Mouse (Mus musculus): ENCODE data around the gene Egfl8. TPM values are rescaled to one million over a fixed set of nuclear protein-coding genes. Genes with fewer than 3 reads are reported as not detected.

Egfl8 gene
- polyA plus RNA-seq, 1 experiment from 2014 or later, result 4.4 TPM

DNA sequence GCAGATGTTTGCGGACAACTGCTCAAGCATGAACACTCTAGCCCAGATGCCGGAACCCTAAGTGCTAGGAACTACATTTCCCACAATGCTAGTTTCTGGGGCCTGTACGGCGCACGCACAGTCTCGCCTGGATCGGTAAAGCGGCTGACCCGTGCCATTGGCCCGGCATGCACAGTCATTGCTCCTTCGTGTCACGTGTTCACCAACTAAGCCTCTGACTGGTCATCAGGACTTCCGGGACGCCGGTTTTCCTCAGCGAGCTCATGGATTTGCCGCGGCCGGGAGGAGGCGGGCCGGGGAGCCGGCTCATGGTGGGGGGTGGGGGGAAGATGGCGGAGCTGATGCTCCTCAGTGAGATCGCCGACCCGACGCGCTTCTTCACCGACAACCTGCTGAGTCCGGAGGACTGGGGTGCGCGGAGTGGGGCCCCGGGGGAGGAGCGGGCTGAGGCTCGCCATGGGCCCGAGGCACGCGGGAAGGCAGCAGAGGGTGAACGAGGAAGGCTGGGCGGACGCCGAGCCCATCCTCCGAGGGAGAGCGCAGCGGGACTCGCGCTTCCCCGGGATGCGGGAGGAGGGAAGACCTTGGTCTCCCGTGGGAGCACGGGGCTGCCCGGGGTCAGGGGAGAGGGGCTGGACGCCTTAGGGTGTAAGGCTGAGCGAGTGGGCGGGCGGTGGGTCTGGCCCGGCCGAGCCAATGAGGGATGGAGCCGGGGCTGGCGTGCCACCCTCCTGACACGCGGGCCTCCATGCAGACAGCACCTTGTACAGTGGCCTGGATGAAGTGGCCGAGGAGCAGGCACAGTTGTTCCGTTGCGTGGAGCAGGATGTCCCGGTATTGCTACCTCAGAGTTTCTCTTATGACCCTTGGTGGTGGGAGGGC is 31.4 kb upstream of the Egfl8 start, which contains the start of gene Atf6b:
TSS of gene Atf6b (plus strand) at position 241 of the 882 bp plus-strand sequence.
- Histone ChIP-seq H3K4me3 (ENCODE audit: low read depth, low read length) (peak within 1 kb of the TSS; percentile 95), H3K27ac (replicated peaks) (peak within 1 kb of the TSS; percentile 83), H3K4me2 (replicated peaks; ENCODE audit: low read depth) (peak within 1 kb of the TSS; percentile 77), H3K27me3 (ENCODE audit: control insufficient read depth, insufficient read depth, low read length) (no peaks in the 10 kb centered on the region), H3K4me1 (replicated peaks; ENCODE audit: control insufficient read depth, insufficient read depth) (no peaks in the 10 kb centered on the region; the same call in 1 of the 2 replicates), H3K9ac (ENCODE audit: low read length) (peak within 1 kb of the TSS; percentile 87), H3K9me3 (ENCODE audit: control insufficient read depth, low read length) (no peaks in the 10 kb centered on the region), H3K36me3 (ENCODE audit: control insufficient read depth, insufficient read depth, low read length) (peaks cover 6% of the 10 kb centered on the region)
- under 1% methylated on average over 59 of the region's 66 CpGs for WGBS
- DNase-seq (ENCODE audit: low spot score) (peak; percentile 96), ATAC-seq (ENCODE audit: low FRiP score, low TSS enrichment) (peak; percentile 96)
- no peak; the same call in 1 of the 2 replicates for TF ChIP-seq CTCF (IDR thresholded peaks at IDR 0.05; ENCODE audit: low read depth)
- TF ChIP-seq EP300 (optimal IDR thresholded peaks at IDR 0.05), result no peak

DNA sequence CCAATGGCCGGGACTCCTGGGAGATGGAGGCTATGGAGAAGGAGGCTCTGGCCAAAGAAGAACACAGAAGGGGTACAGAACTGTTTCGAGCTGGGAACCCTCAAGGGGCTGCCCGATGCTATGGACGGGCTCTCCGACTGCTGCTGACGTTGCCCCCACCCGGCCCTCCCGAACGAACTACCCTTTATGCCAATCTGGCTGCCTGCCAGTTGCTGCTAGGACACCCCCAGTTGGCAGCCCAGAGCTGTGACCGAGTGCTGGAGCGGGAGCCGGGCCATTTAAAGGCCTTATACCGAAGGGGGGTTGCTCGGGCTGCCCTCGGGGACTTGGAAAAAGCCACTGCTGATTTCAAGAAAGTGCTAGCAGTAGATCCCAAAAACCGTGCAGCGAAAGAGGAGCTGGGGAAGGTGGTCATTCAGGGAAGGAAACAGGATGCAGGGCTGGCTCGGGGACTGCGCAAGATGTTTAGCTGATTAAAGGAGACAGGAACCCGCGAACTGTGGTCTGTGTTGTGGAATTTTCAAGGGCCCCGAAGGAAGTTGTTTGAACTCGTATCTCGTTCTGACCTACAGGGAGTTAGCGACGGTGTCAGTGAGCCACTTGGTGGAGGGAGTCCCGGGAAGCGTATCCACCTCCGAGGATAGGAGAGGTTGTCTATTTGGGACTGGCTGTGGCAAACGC is 30.2 kb upstream of the Egfl8 start:
- 85% methylated on average over 30 of the region's 30 CpGs for WGBS
- H3K27me3 ChIP-seq (ENCODE audit: control insufficient read depth, insufficient read depth, low read length), result no peaks in the 10 kb centered on the region

GRCm38 (mm10) chr17:34645256-34645829 is 29.6 kb upstream of the Egfl8 start:
- DNase-seq (ENCODE audit: low spot score) (no peak), ATAC-seq (ENCODE audit: low FRiP score, low TSS enrichment) (no peak)
- WGBS, result 38% methylated on average over 10 of the region's 10 CpGs
- H3K27ac ChIP-seq (replicated peaks), result no peak overlapping the region
- no peaks in the 10 kb centered on the region for H3K27me3 ChIP-seq (ENCODE audit: control insufficient read depth, insufficient read depth, low read length)
- H3K36me3 ChIP-seq (ENCODE audit: control insufficient read depth, insufficient read depth, low read length), result no peaks in the 10 kb centered on the region; the same call in 1 of the 2 replicates
- peak overlapping the region; percentile 63 for H3K9ac ChIP-seq (ENCODE audit: low read length)
- no peak for TF ChIP-seq EP300 (optimal IDR thresholded peaks at IDR 0.05)
- no peak for TF ChIP-seq CTCF (IDR thresholded peaks at IDR 0.05; ENCODE audit: low read depth)
- H3K4me3 ChIP-seq (ENCODE audit: low read depth, low read length), result peak overlapping the region; percentile 53
- no peaks in the 10 kb centered on the region for H3K9me3 ChIP-seq (ENCODE audit: control insufficient read depth, low read length)
- peak overlapping the region; percentile 83 for H3K4me2 ChIP-seq (replicated peaks; ENCODE audit: low read depth)
- no peaks in the 10 kb centered on the region; the same call in 1 of the 2 replicates for H3K4me1 ChIP-seq (replicated peaks; ENCODE audit: control insufficient read depth, insufficient read depth)

More for the DNA sequence above, 30.2 kb upstream of the Egfl8 start:
- H3K4me3 ChIP-seq (ENCODE audit: low read depth, low read length), result no peak overlapping the region
- H3K36me3 ChIP-seq (ENCODE audit: control insufficient read depth, insufficient read depth, low read length), result peaks cover 5% of the 10 kb centered on the region
- H3K27ac ChIP-seq (replicated peaks), result no peak overlapping the region; the same call in 1 of the 2 replicates
- H3K4me2 ChIP-seq (replicated peaks; ENCODE audit: low read depth), result peak overlapping the region; percentile 83; the same call in 1 of the 2 replicates
- no peak for DNase-seq (ENCODE audit: low spot score)
- H3K9me3 ChIP-seq (ENCODE audit: control insufficient read depth, low read length), result no peaks in the 10 kb centered on the region
- H3K9ac ChIP-seq (ENCODE audit: low read length), result no peak overlapping the region
- no peaks in the 10 kb centered on the region; the same call in 1 of the 2 replicates for H3K4me1 ChIP-seq (replicated peaks; ENCODE audit: control insufficient read depth, insufficient read depth)
- TF ChIP-seq CTCF (IDR thresholded peaks at IDR 0.05; ENCODE audit: low read depth), result no peak
- no peak for TF ChIP-seq EP300 (optimal IDR thresholded peaks at IDR 0.05)
- no peak for ATAC-seq (ENCODE audit: low FRiP score, low TSS enrichment)

- Histone ChIP-seq H3K9ac (ENCODE audit: low read length) (peak within 1 kb of the TSS; percentile 63), H3K4me1 (replicated peaks; ENCODE audit: control insufficient read depth, insufficient read depth) (no peaks in the 10 kb centered on the region; the same call in 1 of the 2 replicates), H3K4me2 (replicated peaks; ENCODE audit: low read depth) (peak within 1 kb of the TSS; percentile 83), H3K9me3 (ENCODE audit: control insufficient read depth, low read length) (no peaks in the 10 kb centered on the region), H3K27me3 (ENCODE audit: control insufficient read depth, insufficient read depth, low read length) (no peaks in the 10 kb centered on the region), H3K36me3 (ENCODE audit: control insufficient read depth, insufficient read depth, low read length) (no peaks in the 10 kb centered on the region), H3K27ac (replicated peaks) (peak within 1 kb of the TSS; percentile 82), H3K4me3 (ENCODE audit: low read depth, low read length) (peak within 1 kb of the TSS; percentile 53)
- no peak for TF ChIP-seq CTCF (IDR thresholded peaks at IDR 0.05; ENCODE audit: low read depth)
- no peak for TF ChIP-seq EP300 (optimal IDR thresholded peaks at IDR 0.05)
- peak; percentile 95 for DNase-seq (ENCODE audit: low spot score)
- ATAC-seq (ENCODE audit: low FRiP score, low TSS enrichment), result peak; percentile 82
- under 1% methylated on average over 16 of the region's 16 CpGs for WGBS
Measured at GRCm38 (mm10) chr17:34644608-34645007, 28.8 kb upstream of the Egfl8 start, which contains the start of gene Fkbpl. Fkbpl (plus strand) TSS chr17:34644764.

GRCm38 (mm10) chr17:34643944-34644343 is 28.2 kb upstream of the Egfl8 start:
- WGBS, result 59% methylated on average over 10 of the region's 10 CpGs

More at GRCm38 (mm10) chr17:34643944-34644343, 28.2 kb upstream of the Egfl8 start:
- H3K4me1 ChIP-seq (replicated peaks; ENCODE audit: control insufficient read depth, insufficient read depth), result no peaks in the 10 kb centered on the region; the same call in 1 of the 2 replicates
- H3K27ac ChIP-seq (replicated peaks), result peak overlapping the region; percentile 46; the same call in 1 of the 2 replicates
- TF ChIP-seq EP300 (optimal IDR thresholded peaks at IDR 0.05), result no peak
- no peak for TF ChIP-seq CTCF (IDR thresholded peaks at IDR 0.05; ENCODE audit: low read depth)
- no peaks in the 10 kb centered on the region for H3K36me3 ChIP-seq (ENCODE audit: control insufficient read depth, insufficient read depth, low read length)
- H3K4me2 ChIP-seq (replicated peaks; ENCODE audit: low read depth), result no peak overlapping the region
- ATAC-seq (ENCODE audit: low FRiP score, low TSS enrichment) (no peak), DNase-seq (ENCODE audit: low spot score) (peak; percentile 59)
- no peak overlapping the region for H3K4me3 ChIP-seq (ENCODE audit: low read depth, low read length)
- H3K9me3 ChIP-seq (ENCODE audit: control insufficient read depth, low read length), result no peaks in the 10 kb centered on the region
- no peaks in the 10 kb centered on the region for H3K27me3 ChIP-seq (ENCODE audit: control insufficient read depth, insufficient read depth, low read length)
- H3K9ac ChIP-seq (ENCODE audit: low read length), result no peak overlapping the region

Measured in stomach, postnatal 0 days (tissue).